Mouse (Mus musculus) liver, embryonic 14.5 days (tissue): ENCODE measurements at regions not wholly inside any gene's neighbourhood (a gene's known extent, or its start where the extent isn't known, plus 50 kb on each side); places are given as distances from the start of the nearest gene placed in this dataset.
A peak's percentile ranks its signal among the peaks of the same experiment; 100 is the strongest.

ENCODE experiments used
- CTCF ChIP-seq: IDR thresholded peaks from 2 replicates; pipeline ENCODE4 v1.5.1; 2016; ENCODE audit warnings: antibody characterized with exemption, low read depth, control low read depth
- EP300 ChIP-seq: IDR thresholded peaks from 2 replicates; pipeline ENCODE4 v1.6.1; 2016; ENCODE audit warnings: antibody characterized with exemption, low read depth

GRCm38 (mm10) chr1:35726596-35726995 lies 341.6 kb upstream of the Hs6st1 start:
- TF ChIP-seq CTCF (peak; percentile 78), EP300 (no peak)
